Mouse (Mus musculus) heart, embryonic 11.5 days (tissue): ENCODE measurements around the gene Adh7. TPM values are rescaled to one million over a fixed set of nuclear protein-coding genes. Genes with fewer than 3 reads are reported as not detected.

Experiments
- ATAC-seq: fragments of 200-750 bp; cut with Nextera tagmentation; replicated peaks from 2 replicates; pipeline ENCODE4 v1.8.0; 2017; ENCODE audit warnings: moderate library complexity; ENCODE audit not compliant: insufficient number of reproducible peaks, low FRiP score, low TSS enrichment
- H3K27ac ChIP-seq: fragments of 300-500 bp; sonication (generic); 2 replicates; pipeline ENCODE4 v1.5.1; 2014; ENCODE audit warnings: mild to moderate bottlenecking, low read depth, low read length
- H3K27me3 ChIP-seq: fragments of 300-500 bp; sonication (generic); 2 replicates; pipeline ENCODE4 v1.6.1; 2014; ENCODE audit warnings: mild to moderate bottlenecking, low read length, mixed read lengths; ENCODE audit not compliant: control insufficient read depth, insufficient read depth
- H3K36me3 ChIP-seq: fragments of 300-500 bp; sonication (generic); 2 replicates; pipeline ENCODE4 v1.6.1; 2014; ENCODE audit warnings: mild to moderate bottlenecking, low read length, moderate library complexity, mixed read lengths; ENCODE audit not compliant: control insufficient read depth, insufficient read depth
- H3K4me1 ChIP-seq: fragments of 300-500 bp; sonication (generic); 2 replicates; pipeline ENCODE4 v1.6.1; 2014; ENCODE audit warnings: low read length; ENCODE audit not compliant: control insufficient read depth, insufficient read depth
- H3K4me2 ChIP-seq: fragments of 300-500 bp; sonication (generic); 2 replicates; pipeline ENCODE4 v1.6.1; 2014; ENCODE audit warnings: mild to moderate bottlenecking, moderate library complexity
- H3K4me3 ChIP-seq: fragments of 300-500 bp; sonication (generic); 2 replicates; pipeline ENCODE4 v1.5.1; 2014; ENCODE audit warnings: low read depth, low read length
- H3K9ac ChIP-seq: fragments of 300-500 bp; sonication (generic); 2 replicates; pipeline ENCODE4 v1.6.1; 2014; ENCODE audit warnings: mild to moderate bottlenecking, low read depth, low read length, moderate library complexity
- H3K9me3 ChIP-seq: fragments of 300-500 bp; sonication (generic); replicated peaks from 2 replicates; pipeline ENCODE4 v1.6.1; 2016; ENCODE audit warnings: low read length; ENCODE audit not compliant: control insufficient read depth
- WGBS: fragments of 180-500 bp; shearing (Covaris S2); extraction: QIAGEN DNeasy Blood & Tissue Kit; methylation state at CpG from one replicate; pipeline ENCODE4 v1.1.7; 2014; ENCODE audit not compliant: insufficient replicate concordance; 5-methylcytosine and 5-hydroxymethylcytosine counted together
- polyA plus RNA-seq: library from polyadenylated mRNA; unstranded; fragments of >200 nt; fragmentation: Nextera tagmentation; extraction: Ambion mirVana; gene quantifications from 2 replicates; pipeline ENCODE4 v1.2.1, GENCODE M21; 2014

Gene Adh7
- not detected in 2 replicates for polyA plus RNA-seq

GRCm38 (mm10) chr3:138217631-138218264 is at the start of gene Adh7:
Adh7 (plus strand) TSS chr3:138217760.
- H3K27me3 ChIP-seq, result no peaks in the 10 kb centered on the region
- H3K36me3 ChIP-seq, result no peaks in the 10 kb centered on the region
- H3K27ac ChIP-seq, result no peak within 1 kb of the TSS
- no peak within 1 kb of the TSS for H3K4me3 ChIP-seq
- no peak for ATAC-seq
- H3K9me3 ChIP-seq, result 0 out of 2 replicates have a peak, but pooled peaks cover 2% of the 10 kb centered on the region
- H3K9ac ChIP-seq, result no peak within 1 kb of the TSS
- H3K4me1 ChIP-seq, result no peaks in the 10 kb centered on the region
- 77% methylated on average over 10 of the region's 10 CpGs for WGBS
- H3K4me2 ChIP-seq, result no peak within 1 kb of the TSS

GRCm38 (mm10) chr3:138173291-138173690 is 44.3 kb upstream of the Adh7 start:
- H3K9me3 ChIP-seq, result no peaks in the 10 kb centered on the region
- ATAC-seq, result no peak
- no peak overlapping the region for H3K27ac ChIP-seq
- 72% methylated on average over 10 of the region's 10 CpGs for WGBS
- no peak overlapping the region for H3K9ac ChIP-seq
- H3K27me3 ChIP-seq, result no peaks in the 10 kb centered on the region
- no peak overlapping the region for H3K4me3 ChIP-seq
- H3K36me3 ChIP-seq, result no peaks in the 10 kb centered on the region
- no peak overlapping the region for H3K4me2 ChIP-seq
- H3K4me1 ChIP-seq, result no peaks in the 10 kb centered on the region

GRCm38 (mm10) chr3:138175551-138175950 is 42.0 kb upstream of the Adh7 start:
- WGBS, result 73% methylated on average over 6 of the region's 6 CpGs
- Histone ChIP-seq H3K9me3 (no peaks in the 10 kb centered on the region), H3K27ac (no peak overlapping the region), H3K4me2 (no peak overlapping the region), H3K4me3 (no peak overlapping the region), H3K9ac (no peak overlapping the region), H3K36me3 (no peaks in the 10 kb centered on the region), H3K4me1 (no peaks in the 10 kb centered on the region), H3K27me3 (no peaks in the 10 kb centered on the region)
- no peak for ATAC-seq

GRCm38 (mm10) chr3:138182019-138182418 is 35.5 kb upstream of the Adh7 start:
- no peak overlapping the region for H3K4me3 ChIP-seq
- no peaks in the 10 kb centered on the region for H3K36me3 ChIP-seq
- H3K9ac ChIP-seq, result no peak overlapping the region
- H3K27me3 ChIP-seq, result no peaks in the 10 kb centered on the region
- WGBS, result 70% methylated on average over 2 of the region's 2 CpGs
- H3K9me3 ChIP-seq, result no peaks in the 10 kb centered on the region
- H3K4me1 ChIP-seq, result no peaks in the 10 kb centered on the region
- H3K4me2 ChIP-seq, result no peak overlapping the region
- no peak for ATAC-seq
- H3K27ac ChIP-seq, result no peak overlapping the region

GRCm38 (mm10) chr3:138183371-138183770 is 34.2 kb upstream of the Adh7 start:
- H3K27ac ChIP-seq, result no peak overlapping the region
- H3K27me3 ChIP-seq, result no peaks in the 10 kb centered on the region
- H3K4me2 ChIP-seq, result no peak overlapping the region
- WGBS, result 83% methylated on average over 7 of the region's 7 CpGs
- no peak overlapping the region for H3K4me3 ChIP-seq
- ATAC-seq, result no peak
- no peak overlapping the region for H3K9ac ChIP-seq
- H3K36me3 ChIP-seq, result no peaks in the 10 kb centered on the region
- no peaks in the 10 kb centered on the region for H3K4me1 ChIP-seq
- H3K9me3 ChIP-seq, result no peaks in the 10 kb centered on the region

- no peak for ATAC-seq
- WGBS, result 63% methylated on average over 4 of the region's 4 CpGs
- H3K27ac ChIP-seq, result no peak overlapping the region
- no peaks in the 10 kb centered on the region for H3K27me3 ChIP-seq
- no peaks in the 10 kb centered on the region for H3K9me3 ChIP-seq
- H3K9ac ChIP-seq, result no peak overlapping the region
- H3K4me3 ChIP-seq, result no peak overlapping the region
- no peaks in the 10 kb centered on the region for H3K4me1 ChIP-seq
- H3K36me3 ChIP-seq, result no peaks in the 10 kb centered on the region
- H3K4me2 ChIP-seq, result no peak overlapping the region
These were observed 32.3 kb upstream of the Adh7 start for GRCm38 (mm10) chr3:138185290-138185689.

GRCm38 (mm10) chr3:138185995-138186930 is 31.3 kb upstream of the Adh7 start:
- H3K36me3 ChIP-seq, result no peaks in the 10 kb centered on the region
- H3K27me3 ChIP-seq, result no peaks in the 10 kb centered on the region
- no peak overlapping the region for H3K27ac ChIP-seq
- no peaks in the 10 kb centered on the region for H3K9me3 ChIP-seq
- ATAC-seq, result no peak
- WGBS, result 86% methylated on average over 26 of the region's 26 CpGs
- no peak overlapping the region for H3K4me2 ChIP-seq
- no peak overlapping the region for H3K4me3 ChIP-seq
- H3K4me1 ChIP-seq, result no peaks in the 10 kb centered on the region
- no peak overlapping the region for H3K9ac ChIP-seq

GRCm38 (mm10) chr3:138192260-138192659 is 25.3 kb upstream of the Adh7 start:
- no peaks in the 10 kb centered on the region for H3K27me3 ChIP-seq
- no peak overlapping the region for H3K4me3 ChIP-seq
- H3K4me1 ChIP-seq, result no peaks in the 10 kb centered on the region
- no peak overlapping the region for H3K4me2 ChIP-seq
- H3K9ac ChIP-seq, result no peak overlapping the region
- H3K36me3 ChIP-seq, result no peaks in the 10 kb centered on the region
- H3K27ac ChIP-seq, result no peak overlapping the region
- H3K9me3 ChIP-seq, result no peaks in the 10 kb centered on the region
- WGBS, result 76% methylated on average over 7 of the region's 7 CpGs
- no peak for ATAC-seq
